Mouse (Mus musculus): ENCODE measurements around the gene Lcn12. TPM values are rescaled to one million over a fixed set of nuclear protein-coding genes. Genes with fewer than 3 reads are reported as not detected.

Lcn12 gene
- polyA plus RNA-seq, 1 experiment: not detected

GRCm38 (mm10) chr2:25500576-25501405 lies 7.1 kb upstream of the Lcn12 start, which contains the start of gene Fbxw5:
Fbxw5 (plus strand) TSS chr2:25500750.
- TF ChIP-seq GATA1 (IDR thresholded peaks at IDR 0.05; ENCODE audit: low read length): no peak

GRCm38 (mm10) chr2:25500071-25500575 lies 6.4 kb upstream of the Lcn12 start:
- no peak for TF ChIP-seq GATA1 (IDR thresholded peaks at IDR 0.05; ENCODE audit: low read length)

GRCm38 (mm10) chr2:25498622-25499478 lies 5.1 kb upstream of the Lcn12 start:
- no peak for TF ChIP-seq GATA1 (IDR thresholded peaks at IDR 0.05; ENCODE audit: low read length)

GRCm38 (mm10) chr2:25497846-25498575 lies 4.3 kb upstream of the Lcn12 start:
- no peak for TF ChIP-seq GATA1 (IDR thresholded peaks at IDR 0.05; ENCODE audit: low read length)

GRCm38 (mm10) chr2:25496462-25496861 lies 2.8 kb upstream of the Lcn12 start:
- no peak for TF ChIP-seq GATA1 (IDR thresholded peaks at IDR 0.05; ENCODE audit: low read length)

- TF ChIP-seq GATA1 (IDR thresholded peaks at IDR 0.05; ENCODE audit: low read length): no peak
Observed at GRCm38 (mm10) chr2:25492988-25493387, 723 bp downstream of the Lcn12 start.

GRCm38 (mm10) chr2:25488671-25489068 lies 5.0 kb downstream of the Lcn12 start:
- no peak for TF ChIP-seq GATA1 (IDR thresholded peaks at IDR 0.05; ENCODE audit: low read length)

- TF ChIP-seq GATA1 (IDR thresholded peaks at IDR 0.05; ENCODE audit: low read length): no peak
Observed at GRCm38 (mm10) chr2:25487965-25488670, 5.6 kb downstream of the Lcn12 start.

- no peak for TF ChIP-seq GATA1 (IDR thresholded peaks at IDR 0.05; ENCODE audit: low read length)
Observed at GRCm38 (mm10) chr2:25484901-25485647, 8.6 kb downstream of the Lcn12 start.

- no peak for TF ChIP-seq GATA1 (IDR thresholded peaks at IDR 0.05; ENCODE audit: low read length)
Observed at GRCm38 (mm10) chr2:25482969-25483368, 10.7 kb downstream of the Lcn12 start.

GRCm38 (mm10) chr2:25480541-25480940 lies 13.2 kb downstream of the Lcn12 start:
- TF ChIP-seq GATA1 (IDR thresholded peaks at IDR 0.05; ENCODE audit: low read length): no peak

- no peak for TF ChIP-seq GATA1 (IDR thresholded peaks at IDR 0.05; ENCODE audit: low read length)
Observed at GRCm38 (mm10) chr2:25479551-25480311, 14.0 kb downstream of the Lcn12 start.

- no peak for TF ChIP-seq GATA1 (IDR thresholded peaks at IDR 0.05; ENCODE audit: low read length)
Observed at GRCm38 (mm10) chr2:25477967-25478675, 15.6 kb downstream of the Lcn12 start.
